Mouse (Mus musculus): ENCODE results near the gene Phyhd1. TPM values are rescaled to one million over a fixed set of nuclear protein-coding genes. Genes with fewer than 3 reads are reported as not detected.

Phyhd1 gene
- polyA plus RNA-seq, 1 experiment from 2014 or later: 6.9 TPM

GRCm38 (mm10) chr2:30253809-30254208 is 12.2 kb upstream of the Phyhd1 start:
- H3K36me3 ChIP-seq (replicated peaks; ENCODE audit: control insufficient read depth, insufficient read depth): peaks cover 79% of the 10 kb centered on the region
- 84% methylated on average over 5 of the region's 5 CpGs for WGBS

GRCm38 (mm10) chr2:30255631-30256395 is 10.2 kb upstream of the Phyhd1 start:
- no peaks in the 10 kb centered on the region for H3K9me3 ChIP-seq (ENCODE audit: control insufficient read depth, low read length)
- no peak for DNase-seq (ENCODE audit: low spot score)
- no peak overlapping the region for H3K4me2 ChIP-seq (replicated peaks)
- no peak overlapping the region for H3K27ac ChIP-seq
- H3K4me1 ChIP-seq (replicated peaks; ENCODE audit: control insufficient read depth, insufficient read depth, low read length): no peaks in the 10 kb centered on the region
- 97% methylated on average over 42 of the region's 42 CpGs for WGBS
- peaks cover 74% of the 10 kb centered on the region for H3K36me3 ChIP-seq (replicated peaks; ENCODE audit: control insufficient read depth, insufficient read depth)
- no peak overlapping the region for H3K4me3 ChIP-seq (replicated peaks; ENCODE audit: low read length)
- ATAC-seq (ENCODE audit: low FRiP score): no peak
- no peaks in the 10 kb centered on the region for H3K27me3 ChIP-seq (ENCODE audit: control insufficient read depth, insufficient read depth, low read length)
- H3K9ac ChIP-seq: no peak overlapping the region

More at GRCm38 (mm10) chr2:30253809-30254208, 12.2 kb upstream of the Phyhd1 start:
- Histone ChIP-seq H3K27me3 (ENCODE audit: control insufficient read depth, insufficient read depth, low read length) (no peaks in the 10 kb centered on the region), H3K4me1 (replicated peaks; ENCODE audit: control insufficient read depth, insufficient read depth, low read length) (no peaks in the 10 kb centered on the region), H3K9me3 (ENCODE audit: control insufficient read depth, low read length) (no peaks in the 10 kb centered on the region), H3K4me3 (replicated peaks; ENCODE audit: low read length) (no peak overlapping the region), H3K27ac (no peak overlapping the region), H3K9ac (no peak overlapping the region), H3K4me2 (replicated peaks) (no peak overlapping the region)
- ATAC-seq (ENCODE audit: low FRiP score): no peak
- DNase-seq (ENCODE audit: low spot score): no peak

- WGBS: 98% methylated on average over 30 of the region's 30 CpGs
- H3K4me2 ChIP-seq (replicated peaks): no peak overlapping the region
- DNase-seq (ENCODE audit: low spot score) (no peak), ATAC-seq (ENCODE audit: low FRiP score) (no peak)
- no peaks in the 10 kb centered on the region for H3K27me3 ChIP-seq (ENCODE audit: control insufficient read depth, insufficient read depth, low read length)
- H3K4me3 ChIP-seq (replicated peaks; ENCODE audit: low read length): no peak overlapping the region
- H3K9ac ChIP-seq: no peak overlapping the region
- no peak overlapping the region for H3K27ac ChIP-seq
- peaks cover 72% of the 10 kb centered on the region for H3K36me3 ChIP-seq (replicated peaks; ENCODE audit: control insufficient read depth, insufficient read depth)
- H3K4me1 ChIP-seq (replicated peaks; ENCODE audit: control insufficient read depth, insufficient read depth, low read length): no peaks in the 10 kb centered on the region
- no peaks in the 10 kb centered on the region for H3K9me3 ChIP-seq (ENCODE audit: control insufficient read depth, low read length)
These were observed 9.2 kb upstream of the Phyhd1 start for GRCm38 (mm10) chr2:30256616-30257350.

DNA sequence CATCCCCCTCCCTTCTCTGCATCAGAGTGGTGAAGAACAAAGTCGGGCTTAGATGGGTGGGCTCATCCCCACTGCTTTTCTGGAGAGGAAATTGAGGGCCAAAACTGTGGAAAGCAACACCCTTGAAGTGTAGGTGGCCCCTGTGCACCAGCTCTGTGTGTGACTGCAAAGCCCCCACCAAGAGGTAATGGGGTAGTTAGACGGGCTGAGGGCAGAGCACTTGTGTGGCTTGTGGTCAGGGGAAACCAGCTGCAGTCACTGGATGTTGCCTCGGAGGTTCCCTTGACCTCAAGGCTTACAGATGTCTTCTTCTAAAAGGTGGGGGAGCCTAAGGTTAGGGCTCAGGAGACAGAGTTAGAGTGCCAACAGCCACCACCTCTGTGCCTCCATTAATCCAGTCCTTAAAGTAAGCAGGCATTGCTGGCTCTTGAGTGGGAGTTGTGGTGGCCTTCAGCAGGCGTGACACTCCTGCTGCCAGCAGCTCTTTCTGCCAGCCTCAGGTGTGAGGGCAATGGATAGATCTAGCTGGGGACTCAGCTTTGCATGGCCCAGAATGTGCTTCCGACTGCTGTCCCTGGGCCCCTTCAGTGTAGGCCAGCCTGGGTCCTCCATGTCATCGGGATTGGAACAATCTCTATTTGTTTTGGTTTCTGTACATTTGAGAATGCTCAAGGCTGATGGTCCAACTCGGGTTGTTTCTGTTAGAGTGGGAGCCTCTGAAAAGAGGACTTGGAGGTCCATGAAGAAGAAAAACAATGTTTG is 8.1 kb upstream of the Phyhd1 start:
- ATAC-seq (ENCODE audit: low FRiP score): no peak
- Histone ChIP-seq H3K4me2 (replicated peaks) (no peak overlapping the region), H3K9me3 (ENCODE audit: control insufficient read depth, low read length) (no peaks in the 10 kb centered on the region), H3K4me1 (replicated peaks; ENCODE audit: control insufficient read depth, insufficient read depth, low read length) (no peaks in the 10 kb centered on the region), H3K27me3 (ENCODE audit: control insufficient read depth, insufficient read depth, low read length) (no peaks in the 10 kb centered on the region), H3K36me3 (replicated peaks; ENCODE audit: control insufficient read depth, insufficient read depth) (peaks cover 78% of the 10 kb centered on the region), H3K27ac (no peak overlapping the region), H3K4me3 (replicated peaks; ENCODE audit: low read length) (no peak overlapping the region), H3K9ac (no peak overlapping the region)
- WGBS: 91% methylated on average over 7 of the region's 7 CpGs
- no peak for DNase-seq (ENCODE audit: low spot score)

DNA sequence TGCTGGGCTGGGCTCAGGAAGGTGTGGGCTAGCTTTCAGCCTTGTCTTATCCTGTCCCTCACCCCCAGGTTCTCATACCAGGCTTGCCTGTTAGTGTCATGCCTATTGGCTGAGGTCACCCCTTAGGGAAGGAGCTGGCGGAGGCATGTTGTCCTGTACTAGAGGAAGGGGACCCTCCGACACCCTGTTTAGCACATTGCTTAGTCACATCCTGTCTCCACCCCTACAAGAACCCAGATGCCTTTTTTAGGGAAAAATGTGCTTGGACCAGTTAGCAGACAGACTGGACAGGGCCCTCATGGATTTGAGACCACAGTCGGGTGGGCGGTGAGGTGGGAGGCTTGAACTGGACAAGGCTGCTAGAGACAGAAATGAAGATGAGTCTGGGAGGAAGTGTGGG is 7.4 kb upstream of the Phyhd1 start:
- H3K36me3 ChIP-seq (replicated peaks; ENCODE audit: control insufficient read depth, insufficient read depth): peaks cover 86% of the 10 kb centered on the region
- ATAC-seq (ENCODE audit: low FRiP score) (no peak), DNase-seq (ENCODE audit: low spot score) (no peak)
- H3K9ac ChIP-seq: no peak overlapping the region
- H3K4me1 ChIP-seq (replicated peaks; ENCODE audit: control insufficient read depth, insufficient read depth, low read length): 0 out of 2 replicates have a peak, but pooled peaks cover 3% of the 10 kb centered on the region
- H3K27ac ChIP-seq: no peak overlapping the region
- H3K27me3 ChIP-seq (ENCODE audit: control insufficient read depth, insufficient read depth, low read length): no peaks in the 10 kb centered on the region
- H3K4me2 ChIP-seq (replicated peaks): no peak overlapping the region
- H3K4me3 ChIP-seq (replicated peaks; ENCODE audit: low read length): no peak overlapping the region
- WGBS: 87% methylated on average over 4 of the region's 4 CpGs
- no peaks in the 10 kb centered on the region for H3K9me3 ChIP-seq (ENCODE audit: control insufficient read depth, low read length)

DNA sequence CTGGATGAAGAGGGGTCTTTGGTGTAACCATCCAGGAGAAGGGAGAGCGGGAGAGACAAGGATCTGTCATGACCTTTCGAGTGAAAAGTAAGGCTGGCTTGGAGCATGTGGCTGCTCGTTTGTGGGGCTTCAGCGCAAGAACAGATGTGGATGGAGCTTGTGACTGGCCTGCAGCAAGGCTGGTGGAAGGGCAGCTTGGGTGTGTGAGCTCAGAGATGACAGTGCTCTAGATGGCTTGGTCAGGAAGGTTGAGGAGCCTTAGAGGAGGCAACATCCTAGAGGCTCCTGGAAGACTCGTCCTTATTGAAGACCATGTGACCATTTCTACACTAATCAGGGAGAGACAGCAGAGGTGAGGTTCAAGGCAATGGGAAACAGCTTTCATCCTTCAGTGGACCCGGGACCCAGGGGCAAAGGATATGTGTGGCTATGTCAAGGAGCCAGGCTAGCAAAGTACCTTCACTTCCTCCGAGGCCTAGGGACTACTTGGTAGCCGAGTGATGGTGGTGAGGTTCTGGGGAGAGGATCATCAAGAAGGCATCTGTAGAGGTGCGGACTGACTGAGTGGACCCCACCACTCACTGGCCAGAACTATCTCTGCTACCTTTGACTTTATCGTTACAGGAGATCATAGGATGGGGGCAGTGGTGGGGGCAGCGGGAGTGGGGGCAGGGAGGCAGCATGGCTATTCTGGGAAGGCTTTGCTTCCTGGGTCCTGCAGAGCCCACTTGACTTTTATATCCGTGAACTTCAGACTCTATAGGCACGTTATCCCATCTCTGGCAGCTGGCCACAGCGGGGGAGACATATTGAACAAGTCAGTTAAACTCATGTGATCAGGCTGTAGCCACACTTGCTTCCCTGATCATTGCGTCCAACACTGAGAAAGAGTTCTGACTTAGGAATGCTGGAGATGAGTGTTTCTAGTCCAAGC is 6.6 kb upstream of the Phyhd1 start:
- H3K4me2 ChIP-seq (replicated peaks): no peak overlapping the region
- H3K27me3 ChIP-seq (ENCODE audit: control insufficient read depth, insufficient read depth, low read length): no peaks in the 10 kb centered on the region
- 90% methylated on average over 15 of the region's 15 CpGs for WGBS
- H3K27ac ChIP-seq: no peak overlapping the region
- ATAC-seq (ENCODE audit: low FRiP score) (no peak), DNase-seq (ENCODE audit: low spot score) (no peak)
- peaks cover 3% of the 10 kb centered on the region; the same call in 1 of the 2 replicates for H3K4me1 ChIP-seq (replicated peaks; ENCODE audit: control insufficient read depth, insufficient read depth, low read length)
- H3K9me3 ChIP-seq (ENCODE audit: control insufficient read depth, low read length): no peaks in the 10 kb centered on the region
- no peak overlapping the region for H3K9ac ChIP-seq
- H3K4me3 ChIP-seq (replicated peaks; ENCODE audit: low read length): no peak overlapping the region
- H3K36me3 ChIP-seq (replicated peaks; ENCODE audit: control insufficient read depth, insufficient read depth): peaks cover 93% of the 10 kb centered on the region

GRCm38 (mm10) chr2:30261064-30261736 is 4.8 kb upstream of the Phyhd1 start:
- H3K36me3 ChIP-seq (replicated peaks; ENCODE audit: control insufficient read depth, insufficient read depth): peaks cover 83% of the 10 kb centered on the region
- H3K4me2 ChIP-seq (replicated peaks): no peak overlapping the region
- DNase-seq (ENCODE audit: low spot score) (no peak), ATAC-seq (ENCODE audit: low FRiP score) (no peak)
- H3K4me1 ChIP-seq (replicated peaks; ENCODE audit: control insufficient read depth, insufficient read depth, low read length): peaks cover 20% of the 10 kb centered on the region
- no peaks in the 10 kb centered on the region for H3K9me3 ChIP-seq (ENCODE audit: control insufficient read depth, low read length)
- no peak overlapping the region for H3K9ac ChIP-seq
- no peak overlapping the region for H3K27ac ChIP-seq
- 90% methylated on average over 4 of the region's 4 CpGs for WGBS
- H3K27me3 ChIP-seq (ENCODE audit: control insufficient read depth, insufficient read depth, low read length): no peaks in the 10 kb centered on the region
- H3K4me3 ChIP-seq (replicated peaks; ENCODE audit: low read length): no peak overlapping the region

Data from hindbrain, embryonic 14.5 days (tissue).